Mouse (Mus musculus): Measurements from ENCODE around the gene Kcnn1.

DNA sequence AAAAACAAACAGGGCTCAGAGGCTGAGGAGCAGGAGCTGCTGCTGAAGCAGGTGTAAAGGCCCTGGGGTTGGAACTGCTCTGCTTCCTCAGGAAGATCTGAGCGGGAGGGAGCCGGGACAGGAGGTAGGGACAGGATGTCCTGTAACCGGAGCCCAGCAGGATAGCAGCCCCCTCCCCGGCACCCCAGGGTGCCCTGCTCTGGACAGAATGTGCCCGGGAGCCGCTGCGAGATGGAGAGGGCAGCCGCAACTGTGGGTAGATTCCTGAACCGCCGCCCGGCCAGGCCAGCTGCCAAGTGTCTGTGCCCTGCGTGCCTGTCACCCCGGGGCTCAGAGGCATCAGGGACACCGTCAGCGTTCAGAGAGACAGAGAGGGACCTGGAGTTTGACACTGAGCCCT, 29.5 kb downstream of the Kcnn1 start:
- TF ChIP-seq POLR2A (IDR thresholded peaks at IDR 0.05; ENCODE audit: control insufficient read depth, extremely low read depth, insufficient read depth, low read length, poor library complexity) (no peak), CTCF (IDR thresholded peaks at IDR 0.05; ENCODE audit: borderline replicate concordance, control insufficient read depth, extremely low read depth, insufficient read depth, low read length, poor library complexity) (no peak)

Measured in thymus, adult 2 months (tissue).